Mouse (Mus musculus) embryonic facial prominence, embryonic 11.5 days (tissue): Measurements from ENCODE around the gene Tpm3. TPM values are rescaled to one million over a fixed set of nuclear protein-coding genes. Genes with fewer than 3 reads are reported as not detected.

ENCODE experiments used
- ATAC-seq: fragments of 200-750 bp; cut with Nextera tagmentation; replicated peaks from 2 replicates; pipeline ENCODE4 v1.8.0; 2017; ENCODE audit warnings: low read depth; ENCODE audit not compliant: insufficient number of reproducible peaks, low FRiP score, low TSS enrichment
- DNase-seq: peaks from one replicate; pipeline ENCODE4 v3.0.0-alpha.2; 2015; ENCODE audit warnings: low spot score
- H3K27ac ChIP-seq: fragments of 300-500 bp; sonication (generic); replicated peaks from 2 replicates; pipeline ENCODE4 v1.5.1; 2014; ENCODE audit warnings: mild to moderate bottlenecking, low read depth, low read length, control low read depth
- H3K27me3 ChIP-seq: fragments of 300-500 bp; sonication (generic); 2 replicates; pipeline ENCODE4 v1.6.1; 2014; ENCODE audit warnings: mild to moderate bottlenecking, low read length, moderate library complexity, mixed read lengths; ENCODE audit not compliant: control insufficient read depth, insufficient read depth
- H3K36me3 ChIP-seq: fragments of 300-500 bp; sonication (generic); replicated peaks from 2 replicates; pipeline ENCODE4 v1.6.1; 2014; ENCODE audit warnings: low read depth, mild to moderate bottlenecking, low read length, moderate library complexity, mixed read lengths; ENCODE audit not compliant: control insufficient read depth, insufficient read depth
- H3K4me1 ChIP-seq: fragments of 300-500 bp; sonication (generic); 2 replicates; pipeline ENCODE4 v1.6.1; 2014; ENCODE audit warnings: low read length, mixed read lengths; ENCODE audit not compliant: control insufficient read depth, insufficient read depth
- H3K4me2 ChIP-seq: fragments of 300-500 bp; sonication (generic); 2 replicates; pipeline ENCODE4 v1.6.1; 2014; ENCODE audit warnings: low read depth, mild to moderate bottlenecking, control low read depth, low read length, moderate library complexity
- H3K4me3 ChIP-seq: fragments of 300-500 bp; sonication (generic); 2 replicates; pipeline ENCODE4 v1.5.1; 2014; ENCODE audit warnings: low read depth, low read length, control low read depth
- H3K9ac ChIP-seq: fragments of 300-500 bp; sonication (generic); replicated peaks from 2 replicates; pipeline ENCODE4 v1.6.1; 2014; ENCODE audit warnings: mild to moderate bottlenecking, control low read depth, low read length
- H3K9me3 ChIP-seq: fragments of 300-500 bp; sonication (generic); replicated peaks from 2 replicates; pipeline ENCODE4 v1.6.1; 2016; ENCODE audit warnings: mild to moderate bottlenecking, low read length, inconsistent platforms, mixed read lengths; ENCODE audit not compliant: control insufficient read depth
- WGBS: fragments of 180-500 bp; shearing (Covaris S2); extraction: QIAGEN DNeasy Blood & Tissue Kit; methylation state at CpG from one replicate; pipeline ENCODE4 v1.1.7; 2014; 5-methylcytosine and 5-hydroxymethylcytosine counted together
- polyA plus RNA-seq: library from polyadenylated mRNA; unstranded; fragments of >200 nt; fragmentation: Nextera tagmentation; extraction: Ambion mirVana; gene quantifications from 2 replicates; pipeline ENCODE4 v1.2.1, GENCODE M21; 2014

Gene Tpm3
- polyA plus RNA-seq, 1 experiment from 2014 or later = 574 TPM

GRCm38 (mm10) chr3:90079763-90080497, 7.5 kb downstream of the Tpm3 start:
- no peaks in the 10 kb centered on the region for H3K9me3 ChIP-seq
- H3K27ac ChIP-seq = peak overlapping the region; percentile 92
- no peaks in the 10 kb centered on the region; the same call in 1 of the 2 replicates for H3K4me1 ChIP-seq
- under 1% methylated on average over 51 of the region's 53 CpGs for WGBS
- H3K9ac ChIP-seq = peak overlapping the region; percentile 91
- DNase-seq = peak; percentile 80
- peak; percentile 55 for ATAC-seq
- H3K4me3 ChIP-seq = peak overlapping the region; percentile 86
- no peaks in the 10 kb centered on the region; the same call in 1 of the 2 replicates for H3K36me3 ChIP-seq
- H3K27me3 ChIP-seq = no peaks in the 10 kb centered on the region
- H3K4me2 ChIP-seq = peak overlapping the region; percentile 76

- DNase-seq (no peak), ATAC-seq (no peak)
- no peaks in the 10 kb centered on the region for H3K9me3 ChIP-seq
- H3K27ac ChIP-seq = peak overlapping the region; percentile 92
- H3K36me3 ChIP-seq = no peaks in the 10 kb centered on the region; the same call in 1 of the 2 replicates
- H3K4me1 ChIP-seq = no peaks in the 10 kb centered on the region; the same call in 1 of the 2 replicates
- peak overlapping the region; percentile 91 for H3K9ac ChIP-seq
- under 1% methylated on average over 6 of the region's 6 CpGs for WGBS
- H3K4me2 ChIP-seq = peak overlapping the region; percentile 76
- peak overlapping the region; percentile 86 for H3K4me3 ChIP-seq
- no peaks in the 10 kb centered on the region for H3K27me3 ChIP-seq
Observed at GRCm38 (mm10) chr3:90080498-90080863, 8.0 kb downstream of the Tpm3 start.

GRCm38 (mm10) chr3:90081365-90082240, 9.2 kb downstream of the Tpm3 start:
- DNase-seq = no peak

GRCm38 (mm10) chr3:90083034-90083433, 10.6 kb downstream of the Tpm3 start:
- Histone ChIP-seq H3K27ac (0 out of 2 replicates have a peak overlapping the region, but pooled peaks have one; percentile 0), H3K9me3 (no peaks in the 10 kb centered on the region), H3K9ac (no peak overlapping the region), H3K36me3 (peaks cover 2% of the 10 kb centered on the region; the same call in 1 of the 2 replicates), H3K4me3 (no peak overlapping the region), H3K4me1 (no peaks in the 10 kb centered on the region; the same call in 1 of the 2 replicates), H3K27me3 (no peaks in the 10 kb centered on the region), H3K4me2 (no peak overlapping the region)
- WGBS = 74% methylated on average over 5 of the region's 5 CpGs
- no peak for DNase-seq
- no peak for ATAC-seq

More at GRCm38 (mm10) chr3:90081365-90082240, 9.2 kb downstream of the Tpm3 start:
- Histone ChIP-seq H3K9ac (no peak overlapping the region), H3K36me3 (no peaks in the 10 kb centered on the region; the same call in 1 of the 2 replicates), H3K9me3 (no peaks in the 10 kb centered on the region), H3K4me1 (no peaks in the 10 kb centered on the region; the same call in 1 of the 2 replicates), H3K4me3 (peak overlapping the region; percentile 2; the same call in 1 of the 2 replicates), H3K4me2 (0 out of 2 replicates have a peak overlapping the region, but pooled peaks have one; percentile 22), H3K27me3 (no peaks in the 10 kb centered on the region), H3K27ac (no peak overlapping the region)
- ATAC-seq = no peak
- WGBS = 84% methylated on average over 5 of the region's 5 CpGs

GRCm38 (mm10) chr3:90083698-90084324, 11.4 kb downstream of the Tpm3 start:
- H3K4me3 ChIP-seq = 0 out of 2 replicates have a peak overlapping the region, but pooled peaks have one; percentile 3
- peaks cover 2% of the 10 kb centered on the region for H3K36me3 ChIP-seq
- 0 out of 2 replicates have a peak overlapping the region, but pooled peaks have one; percentile 0 for H3K27ac ChIP-seq
- H3K9me3 ChIP-seq = no peaks in the 10 kb centered on the region
- no peak for ATAC-seq
- WGBS = 51% methylated on average over 3 of the region's 3 CpGs
- DNase-seq = no peak
- H3K27me3 ChIP-seq = no peaks in the 10 kb centered on the region
- H3K9ac ChIP-seq = no peak overlapping the region
- H3K4me1 ChIP-seq = no peaks in the 10 kb centered on the region; the same call in 1 of the 2 replicates
- H3K4me2 ChIP-seq = no peak overlapping the region

GRCm38 (mm10) chr3:90084790-90085189, 12.3 kb downstream of the Tpm3 start:
- Histone ChIP-seq H3K4me1 (no peaks in the 10 kb centered on the region; the same call in 1 of the 2 replicates), H3K27ac (no peak overlapping the region), H3K4me2 (no peak overlapping the region), H3K4me3 (no peak overlapping the region), H3K9ac (no peak overlapping the region), H3K36me3 (peaks cover 5% of the 10 kb centered on the region), H3K9me3 (no peaks in the 10 kb centered on the region), H3K27me3 (no peaks in the 10 kb centered on the region)
- 78% methylated on average over 4 of the region's 4 CpGs for WGBS
- DNase-seq = no peak
- no peak for ATAC-seq

- no peak for ATAC-seq
- Histone ChIP-seq H3K27me3 (no peaks in the 10 kb centered on the region), H3K4me1 (no peaks in the 10 kb centered on the region; the same call in 1 of the 2 replicates), H3K4me2 (no peak overlapping the region), H3K9me3 (no peaks in the 10 kb centered on the region), H3K27ac (no peak overlapping the region), H3K9ac (no peak overlapping the region), H3K36me3 (peaks cover 5% of the 10 kb centered on the region), H3K4me3 (no peak overlapping the region)
- 86% methylated on average over 6 of the region's 6 CpGs for WGBS
- no peak for DNase-seq
Observed at GRCm38 (mm10) chr3:90085281-90085680, 12.8 kb downstream of the Tpm3 start.
